Mouse (Mus musculus) right cerebral cortex, postnatal 4 days (tissue): ENCODE data around the gene Mertk.
"Not testable (repeated sequence)": the region's sequence is repeated elsewhere in the genome, so short reads cannot be mapped to it uniquely, and the experiment has no call there.

ENCODE experiments used
- DNase-seq: peaks from one replicate; pipeline ENCODE4 v3.0.0-alpha.2; 2022

Mertk gene

DNA sequence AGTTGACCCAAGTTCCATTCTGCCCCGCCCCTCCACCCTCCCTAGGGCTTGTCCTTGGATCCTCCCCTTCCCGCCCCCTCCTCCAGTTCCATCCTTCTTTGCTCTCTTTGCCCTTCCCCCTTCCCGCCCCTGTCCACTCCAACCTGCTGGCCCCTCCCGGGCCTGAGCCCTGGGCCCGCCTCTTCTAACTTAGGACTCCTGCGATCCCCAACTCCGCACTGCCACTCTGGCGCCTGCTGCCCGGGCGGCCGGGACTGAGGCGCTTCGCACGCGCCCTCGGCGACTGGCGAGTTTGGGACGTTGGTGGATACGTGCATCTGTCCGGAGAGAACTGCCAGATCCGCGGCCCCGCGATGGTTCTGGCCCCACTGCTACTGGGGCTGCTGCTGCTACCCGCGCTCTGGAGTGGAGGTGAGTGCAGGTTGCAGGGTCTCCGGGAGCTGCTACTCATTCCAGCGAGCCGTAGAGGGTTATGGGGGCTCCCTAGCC lies at the start of gene Mertk:
TSS of gene Mertk (plus strand) at position 264 of the 489 bp plus-strand sequence.
- peak; percentile 52 for DNase-seq

GRCm38 (mm10) chr2:128680661-128681060 lies 18.1 kb upstream of the Mertk start:
- DNase-seq: no peak

DNA sequence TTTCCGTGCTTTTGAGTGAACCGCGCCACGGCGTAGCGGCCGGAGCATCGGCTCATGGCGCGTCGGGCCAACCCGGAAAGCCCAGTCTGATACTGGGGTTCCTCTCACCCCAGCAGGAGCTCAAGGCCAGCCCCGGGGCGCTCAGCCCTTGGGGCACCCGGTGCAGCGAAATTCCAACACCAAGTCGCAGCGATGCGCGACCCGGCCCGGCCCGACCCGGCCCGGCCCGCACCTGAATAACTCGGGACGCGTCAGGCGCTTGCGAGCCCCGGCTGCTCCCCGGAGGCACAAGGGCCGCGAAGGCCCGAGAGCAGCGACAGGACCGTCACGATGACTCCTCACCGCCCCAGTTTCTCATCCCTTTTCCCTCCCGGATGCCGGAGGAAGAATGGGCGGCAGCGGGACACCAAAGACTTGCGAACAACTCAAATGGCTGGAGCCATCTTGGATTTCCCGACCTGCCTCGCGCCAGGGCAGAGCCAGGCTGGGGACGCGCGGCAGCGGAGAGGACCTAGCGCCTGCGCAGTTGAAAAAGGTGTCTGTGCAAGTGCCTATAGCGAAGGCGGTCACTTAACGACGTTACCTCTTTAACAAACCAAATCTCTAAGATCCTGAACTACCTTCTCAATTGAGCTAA lies 11.7 kb upstream of the Mertk start, which contains the start of gene Anapc1:
TSS of gene Anapc1 (minus strand) at position 471 of the 637 bp plus-strand sequence.
- DNase-seq: peak; percentile 84

DNA sequence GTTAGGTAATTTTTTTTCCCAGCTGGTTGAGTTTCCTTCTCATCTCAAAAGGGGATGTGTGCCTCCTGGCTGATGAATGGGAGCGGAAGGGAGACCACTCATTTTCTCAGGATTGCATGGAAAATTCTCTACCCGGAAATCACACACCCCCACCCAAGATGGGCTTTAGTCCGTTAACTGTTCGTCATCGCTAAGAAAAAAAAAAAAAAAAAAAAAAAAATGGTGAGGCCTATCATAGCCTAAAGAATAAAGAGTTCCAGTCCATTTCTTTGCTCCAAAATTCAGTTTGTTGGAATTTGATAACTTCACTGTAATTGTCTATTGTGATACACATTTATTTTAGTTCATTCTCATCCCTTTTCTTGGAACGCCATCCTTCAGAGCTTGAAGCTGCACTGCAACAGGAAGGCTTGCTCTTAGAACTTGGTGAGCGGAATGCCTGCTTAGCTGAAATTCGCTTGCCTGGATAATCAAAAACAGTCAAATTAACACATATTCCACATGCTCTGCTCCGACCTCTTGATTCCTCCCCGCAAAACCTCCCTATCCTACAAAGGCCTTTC lies 11.1 kb upstream of the Mertk start:
- DNase-seq: no peak

- DNase-seq: no peak
Observed at GRCm38 (mm10) chr2:128692336-128692735, 6.4 kb upstream of the Mertk start.

DNA sequence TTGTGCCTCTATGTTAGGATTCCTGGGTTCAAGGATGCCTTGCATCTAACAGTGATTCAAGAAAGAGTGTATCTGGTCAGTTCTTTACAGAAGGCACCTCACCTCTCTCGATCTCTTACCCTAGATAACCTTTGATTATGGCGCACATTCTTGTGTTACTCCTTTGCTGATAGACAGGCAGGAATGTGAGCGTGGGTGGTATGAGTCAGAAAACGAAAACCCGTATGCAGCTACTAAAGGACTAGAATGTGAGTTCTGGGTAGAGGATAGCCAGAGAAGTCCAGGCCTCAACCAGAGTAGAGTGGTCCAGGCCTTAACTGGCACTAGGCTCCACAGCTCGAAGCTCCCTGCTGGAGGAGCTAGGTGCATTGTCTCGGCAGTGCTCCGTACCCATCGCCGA lies 6.0 kb upstream of the Mertk start:
- DNase-seq: no peak

- DNase-seq: no peak
Observed at GRCm38 (mm10) chr2:128693236-128693635, 5.5 kb upstream of the Mertk start.

DNA sequence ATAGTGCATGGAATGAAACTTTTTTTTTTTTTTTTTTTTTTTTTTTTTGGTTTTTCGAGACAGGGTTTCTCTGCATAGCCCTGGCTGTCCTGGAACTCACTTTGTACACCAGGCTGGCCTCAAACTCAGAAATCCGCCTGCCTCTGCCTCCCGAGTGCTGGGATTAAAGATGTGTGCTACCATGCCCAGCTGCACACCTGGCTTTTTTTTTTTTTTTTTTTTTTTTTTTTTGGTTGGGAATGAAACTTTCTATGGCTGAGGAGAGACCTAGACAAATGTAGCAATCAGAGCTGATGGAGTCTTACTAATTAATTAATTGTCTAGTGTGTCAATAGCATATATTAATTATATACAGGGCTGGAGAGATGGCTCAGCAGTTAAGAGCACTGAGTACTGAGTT lies 4.9 kb upstream of the Mertk start:
- DNase-seq: not testable (repeated sequence)

GRCm38 (mm10) chr2:128694548-128694947 lies 4.2 kb upstream of the Mertk start:
- DNase-seq: no peak

- no peak for DNase-seq
Observed at GRCm38 (mm10) chr2:128696426-128696825, 2.3 kb upstream of the Mertk start.

GRCm38 (mm10) chr2:128697047-128697446 lies 1.7 kb upstream of the Mertk start:
- DNase-seq: no peak

- no peak for DNase-seq
Observed at GRCm38 (mm10) chr2:128697566-128697965, 1.2 kb upstream of the Mertk start.

DNA sequence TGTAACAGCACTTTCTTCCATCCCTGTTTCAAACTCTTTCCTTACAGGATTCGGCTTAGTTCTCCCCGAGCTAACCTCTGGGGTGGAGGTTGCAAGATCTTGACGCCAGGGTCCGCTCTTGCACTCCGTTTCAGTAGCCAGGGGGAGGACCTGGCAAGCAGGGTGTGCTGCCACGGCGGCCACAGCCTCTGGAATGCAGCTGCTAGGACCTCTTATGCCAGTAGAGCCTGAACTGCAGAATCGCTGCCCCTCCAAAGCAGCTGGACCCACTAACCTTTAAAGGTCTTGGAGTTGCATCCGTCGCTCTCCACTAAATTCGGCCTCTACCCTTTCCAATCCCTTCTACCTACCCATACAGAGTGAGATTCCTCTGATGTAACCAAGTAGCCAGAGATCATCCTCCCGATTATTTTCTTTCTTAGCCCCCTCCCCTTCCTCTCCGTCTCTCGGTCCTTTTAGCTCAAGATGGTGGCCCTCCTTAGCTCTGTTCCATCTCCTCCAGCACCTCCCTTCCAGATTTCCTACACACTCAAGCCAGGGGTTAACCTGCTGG lies 540 bp upstream of the Mertk start:
- peak; percentile 71 for DNase-seq

DNA sequence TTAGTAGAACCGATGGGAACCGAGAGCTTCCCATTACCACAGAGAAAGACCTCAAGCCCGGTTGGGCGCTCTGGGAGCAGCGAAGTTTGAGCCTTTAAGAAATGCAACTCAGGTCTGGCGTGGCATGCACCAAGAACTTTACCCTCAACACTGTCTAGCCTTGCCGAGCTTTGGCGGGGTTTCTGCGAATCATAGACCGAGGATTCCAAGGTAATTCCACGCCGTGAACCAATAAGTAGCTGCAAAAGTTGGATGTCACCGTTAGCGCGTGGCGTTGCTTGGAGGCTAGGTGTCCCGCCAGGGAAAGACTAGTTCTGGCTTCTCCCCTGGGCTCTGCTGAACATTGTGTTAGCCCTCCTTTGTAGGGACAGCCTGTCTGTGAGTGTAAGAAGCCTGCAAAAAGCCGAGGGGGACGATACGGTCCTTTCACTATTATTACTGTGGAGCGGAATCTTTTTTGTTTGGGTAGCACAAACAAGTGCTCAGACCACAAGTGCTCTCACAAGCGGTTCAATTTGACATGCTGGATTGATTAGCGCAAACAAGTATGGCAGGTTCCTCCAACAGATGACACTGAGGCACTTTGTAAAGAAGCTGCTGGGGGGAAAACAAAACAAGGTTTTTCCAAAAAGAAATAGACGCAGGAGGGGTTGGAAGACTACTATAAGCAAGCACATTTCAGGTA lies 587 bp downstream of the Mertk start:
- DNase-seq: no peak

GRCm38 (mm10) chr2:128704474-128704873 lies 5.7 kb downstream of the Mertk start:
- DNase-seq: no peak

GRCm38 (mm10) chr2:128709264-128709663 lies 10.5 kb downstream of the Mertk start:
- DNase-seq: no peak

DNA sequence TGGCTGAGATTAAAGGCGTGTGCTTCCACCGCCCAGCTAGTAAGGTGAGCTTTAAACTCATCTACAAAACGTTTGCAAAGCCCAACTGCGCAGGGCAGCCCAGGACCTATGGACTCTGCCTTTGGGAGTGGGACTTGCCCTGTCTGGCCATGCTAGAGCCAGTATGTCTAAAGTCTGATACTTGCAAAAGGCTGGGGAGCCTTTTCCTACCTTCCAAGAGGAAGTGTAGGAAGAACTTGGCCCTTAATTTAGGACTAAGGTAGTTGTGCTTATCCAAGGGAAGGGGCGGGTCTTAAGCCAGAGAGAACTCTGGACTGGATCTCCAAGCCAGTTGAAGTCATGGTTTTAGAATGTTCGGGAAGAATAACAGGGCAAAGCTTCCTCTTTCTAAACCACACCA lies 11.9 kb downstream of the Mertk start:
- no peak for DNase-seq

DNA sequence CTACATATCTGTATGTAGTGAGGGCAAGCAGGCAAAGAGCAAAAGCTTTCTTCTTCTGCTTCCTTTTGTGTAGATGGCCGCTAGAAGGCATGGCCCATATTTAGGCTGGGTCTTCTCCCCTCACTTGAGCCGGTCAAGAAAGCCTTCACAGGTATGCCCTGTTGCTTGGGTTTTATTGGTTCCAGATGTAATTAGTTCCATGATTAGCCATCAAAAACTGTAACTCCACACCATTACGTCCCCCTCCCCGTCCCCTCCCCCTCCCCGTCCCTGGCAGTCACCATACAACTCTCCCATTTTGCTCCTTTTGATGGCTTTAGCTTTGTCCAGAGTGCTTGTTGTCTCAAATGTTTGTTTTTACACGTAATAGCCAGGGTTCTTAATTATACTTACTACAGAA lies 14.2 kb downstream of the Mertk start:
- DNase-seq: no peak

DNA sequence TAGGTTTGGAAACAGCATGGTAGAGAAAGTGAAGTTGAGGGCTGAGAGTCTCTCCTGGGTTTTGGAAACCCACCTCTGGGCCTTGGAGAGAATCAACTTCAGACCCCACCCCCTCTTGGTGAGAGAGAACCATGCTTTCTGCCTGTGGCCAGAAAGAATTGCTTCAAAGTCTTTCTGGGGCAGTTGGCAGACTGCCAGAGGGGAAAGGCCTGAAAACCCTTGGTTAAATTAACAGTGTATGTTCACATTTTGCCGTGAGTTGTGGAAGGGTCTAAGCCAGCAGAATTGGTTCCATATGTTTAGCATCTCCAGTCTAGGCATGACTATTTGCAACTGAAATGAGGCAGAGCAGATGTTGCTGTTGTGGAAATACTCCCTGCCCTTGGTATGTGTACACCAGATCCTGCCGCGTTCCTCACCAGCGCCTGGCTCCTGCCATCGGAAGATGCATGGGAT lies 14.8 kb downstream of the Mertk start:
- DNase-seq: peak; percentile 20

DNA sequence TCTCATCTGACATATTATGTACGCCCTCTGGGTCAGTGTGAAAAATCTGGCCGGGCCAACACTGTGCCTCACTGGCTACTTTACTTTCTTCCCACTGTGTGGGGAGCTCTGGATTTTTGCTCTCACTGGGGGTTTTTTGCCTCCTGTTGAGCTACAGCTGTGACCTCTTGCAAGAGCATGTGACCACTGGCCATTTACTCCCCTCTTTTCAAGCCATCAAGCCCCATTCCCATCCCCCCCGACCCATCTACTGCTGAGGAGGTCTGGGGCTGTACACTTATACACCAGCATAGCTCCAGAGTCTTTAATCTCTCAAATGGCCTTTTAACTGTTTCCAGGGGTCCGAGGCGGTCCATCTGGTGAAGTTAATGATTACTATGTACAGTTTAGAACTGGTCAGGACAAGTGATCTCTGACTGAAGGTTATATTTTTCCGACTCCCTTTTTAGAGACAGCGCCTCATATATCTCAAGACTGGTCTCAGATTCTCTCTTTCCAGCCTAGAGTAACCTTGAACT lies 16.0 kb downstream of the Mertk start:
- DNase-seq: no peak

DNA sequence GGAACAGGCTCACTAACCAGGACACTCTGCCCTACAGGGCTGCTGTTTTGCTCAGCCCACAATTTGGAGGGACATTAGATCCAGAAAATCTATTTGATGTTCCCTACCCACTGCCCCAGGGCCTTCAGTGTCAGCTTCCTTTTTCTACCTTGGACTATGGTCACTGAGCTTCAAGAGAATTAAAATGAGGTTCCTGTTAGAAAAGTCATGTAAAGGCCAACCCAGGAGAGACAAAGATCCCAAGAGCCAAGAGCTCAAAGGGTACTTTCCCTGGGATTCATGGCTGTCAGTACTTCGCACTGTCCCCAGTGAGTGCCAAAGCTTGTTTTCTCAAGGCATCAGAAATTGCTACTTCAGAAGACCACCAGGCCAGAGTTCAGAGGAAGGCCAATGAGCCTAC lies 17.2 kb downstream of the Mertk start:
- no peak for DNase-seq

DNA sequence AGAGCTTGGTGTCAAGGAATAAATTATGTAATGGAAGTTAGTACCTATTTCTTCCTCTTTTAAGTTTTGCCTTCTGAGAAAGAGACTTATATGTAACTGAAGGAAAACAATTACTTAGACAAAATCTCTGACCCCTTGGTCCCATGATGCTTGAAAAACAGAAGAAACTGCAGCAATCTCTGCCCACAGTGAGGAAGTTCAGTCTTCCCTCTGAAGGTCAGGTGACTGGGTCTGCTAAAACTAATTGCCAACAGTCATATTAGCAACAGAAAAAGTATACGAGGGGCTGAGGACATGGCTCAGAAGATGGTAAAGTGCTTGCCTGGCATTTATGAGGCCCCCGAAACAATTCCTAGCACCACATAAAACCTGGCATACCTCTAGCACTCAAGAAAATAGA lies 20.6 kb downstream of the Mertk start:
- DNase-seq: no peak

DNA sequence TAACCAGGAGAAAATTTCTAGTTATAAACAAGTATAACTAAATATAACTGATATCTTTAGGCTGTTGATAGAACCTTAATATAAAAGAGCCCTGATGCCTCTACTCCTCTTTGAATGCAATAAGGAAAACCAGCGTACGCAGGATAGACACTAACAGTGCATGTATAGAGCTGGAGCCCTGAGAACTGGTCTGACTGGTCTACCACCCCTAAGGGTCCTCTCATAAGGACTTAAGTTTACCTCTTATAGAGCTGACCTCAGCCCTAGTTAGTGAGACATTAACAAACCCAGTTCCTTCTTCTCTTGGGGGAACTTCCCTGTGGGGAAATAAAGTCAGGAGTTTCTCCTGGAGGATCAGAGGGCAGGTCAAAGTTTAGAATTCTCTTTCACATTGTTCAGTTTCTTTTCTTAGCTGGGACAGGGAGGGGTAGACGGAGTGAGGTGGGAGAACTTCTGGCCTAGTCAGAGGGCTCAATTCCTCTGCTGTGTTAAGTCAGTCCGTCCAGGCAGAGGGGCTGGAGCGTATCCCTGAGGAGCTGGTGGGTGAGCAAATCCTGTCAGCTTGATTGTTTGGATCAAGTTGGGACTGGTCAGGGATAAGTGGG lies 23.5 kb downstream of the Mertk start:
- no peak for DNase-seq
